Mouse (Mus musculus): ENCODE data around the gene Trpm8. TPM values are rescaled to one million over a fixed set of nuclear protein-coding genes. Genes with fewer than 3 reads are reported as not detected.

Gene Trpm8
- total RNA-seq (2014; rRNA removed; ENCODE audit: low replicate concordance) (not detected in 2 replicates), polyA plus RNA-seq (2015; fragmentation: Nextera tagmentation; extraction: Ambion mirVana) (not detected in 2 replicates)

GRCm38 (mm10) chr1:88277098-88277817, at the start of gene Trpm8, which contains the start of gene Hjurp:
Gene Trpm8 (plus strand): TSS chr1:88277661.
Gene Hjurp (minus strand): TSS chr1:88277633.
- no peaks in the 10 kb centered on the region for H3K27me3 ChIP-seq (ENCODE audit: control insufficient read depth, insufficient read depth, low read length)
- peak within 1 kb of the TSS; percentile 57 for H3K4me3 ChIP-seq (ENCODE audit: low read depth, low read length)
- under 1% methylated on average over 50 of the region's 50 CpGs for WGBS
- H3K9me3 ChIP-seq (replicated peaks; ENCODE audit: control insufficient read depth, low read length), result no peaks in the 10 kb centered on the region
- peak within 1 kb of the TSS; percentile 69 for H3K9ac ChIP-seq (replicated peaks; ENCODE audit: low read depth, low read length)
- ATAC-seq (ENCODE audit: insufficient read depth, low read depth) (peak; percentile 97), DNase-seq (ENCODE audit: low spot score) (peak; percentile 100)
- peak within 1 kb of the TSS; percentile 62 for H3K4me2 ChIP-seq (ENCODE audit: low read depth, low read length)
- peaks cover 38% of the 10 kb centered on the region for H3K36me3 ChIP-seq (replicated peaks; ENCODE audit: control insufficient read depth, insufficient read depth, low read length)
- H3K4me1 ChIP-seq (ENCODE audit: control insufficient read depth, insufficient read depth), result peaks cover 26% of the 10 kb centered on the region
- H3K27ac ChIP-seq (ENCODE audit: low read depth), result peak within 1 kb of the TSS; percentile 78
- peak; percentile 100 for TF ChIP-seq CTCF (IDR thresholded peaks at IDR 0.05; ENCODE audit: low read depth)
- no peak for TF ChIP-seq EP300 (IDR thresholded peaks at IDR 0.05; ENCODE audit: low read depth)

- no peak overlapping the region for H3K4me3 ChIP-seq (ENCODE audit: low read depth, low read length)
- ATAC-seq (ENCODE audit: insufficient read depth, low read depth) (no peak), DNase-seq (ENCODE audit: low spot score) (no peak)
These were observed 49.3 kb upstream of the Trpm8 start for GRCm38 (mm10) chr1:88228121-88228520.

GRCm38 (mm10) chr1:88229566-88229965, 47.9 kb upstream of the Trpm8 start:
- ATAC-seq (ENCODE audit: insufficient read depth, low read depth) (no peak), DNase-seq (ENCODE audit: low spot score) (no peak)
- peaks cover 91% of the 10 kb centered on the region for H3K9me3 ChIP-seq (replicated peaks; ENCODE audit: control insufficient read depth, low read length)
- H3K4me1 ChIP-seq (ENCODE audit: control insufficient read depth, insufficient read depth), result no peaks in the 10 kb centered on the region
- H3K36me3 ChIP-seq (replicated peaks; ENCODE audit: control insufficient read depth, insufficient read depth, low read length), result no peaks in the 10 kb centered on the region
- no peak overlapping the region for H3K9ac ChIP-seq (replicated peaks; ENCODE audit: low read depth, low read length)
- H3K27ac ChIP-seq (ENCODE audit: low read depth), result no peak overlapping the region
- TF ChIP-seq EP300 (IDR thresholded peaks at IDR 0.05; ENCODE audit: low read depth) (no peak), CTCF (IDR thresholded peaks at IDR 0.05; ENCODE audit: low read depth) (no peak)
- WGBS, result 61% methylated on average over 3 of the region's 3 CpGs
- no peak overlapping the region for H3K4me2 ChIP-seq (ENCODE audit: low read depth, low read length)
- H3K4me3 ChIP-seq (ENCODE audit: low read depth, low read length), result no peak overlapping the region
- H3K27me3 ChIP-seq (ENCODE audit: control insufficient read depth, insufficient read depth, low read length), result no peaks in the 10 kb centered on the region

More at GRCm38 (mm10) chr1:88228121-88228520, 49.3 kb upstream of the Trpm8 start:
- Histone ChIP-seq H3K9ac (replicated peaks; ENCODE audit: low read depth, low read length) (no peak overlapping the region), H3K27me3 (ENCODE audit: control insufficient read depth, insufficient read depth, low read length) (no peaks in the 10 kb centered on the region), H3K36me3 (replicated peaks; ENCODE audit: control insufficient read depth, insufficient read depth, low read length) (no peaks in the 10 kb centered on the region), H3K4me1 (ENCODE audit: control insufficient read depth, insufficient read depth) (no peaks in the 10 kb centered on the region), H3K27ac (ENCODE audit: low read depth) (no peak overlapping the region), H3K9me3 (replicated peaks; ENCODE audit: control insufficient read depth, low read length) (peaks cover 77% of the 10 kb centered on the region), H3K4me2 (ENCODE audit: low read depth, low read length) (no peak overlapping the region)
- TF ChIP-seq EP300 (IDR thresholded peaks at IDR 0.05; ENCODE audit: low read depth), result no peak
- no peak for TF ChIP-seq CTCF (IDR thresholded peaks at IDR 0.05; ENCODE audit: low read depth)
- 59% methylated on average over 7 of the region's 7 CpGs for WGBS

GRCm38 (mm10) chr1:88229986-88230385, 47.5 kb upstream of the Trpm8 start:
- 68% methylated on average over 5 of the region's 5 CpGs for WGBS
- 0 out of 2 replicates have a peak, but pooled peaks have one; percentile 2 for ATAC-seq (ENCODE audit: insufficient read depth, low read depth)
- Histone ChIP-seq H3K27ac (ENCODE audit: low read depth) (no peak overlapping the region), H3K4me3 (ENCODE audit: low read depth, low read length) (no peak overlapping the region), H3K27me3 (ENCODE audit: control insufficient read depth, insufficient read depth, low read length) (no peaks in the 10 kb centered on the region), H3K4me2 (ENCODE audit: low read depth, low read length) (no peak overlapping the region), H3K9ac (replicated peaks; ENCODE audit: low read depth, low read length) (no peak overlapping the region), H3K36me3 (replicated peaks; ENCODE audit: control insufficient read depth, insufficient read depth, low read length) (no peaks in the 10 kb centered on the region), H3K4me1 (ENCODE audit: control insufficient read depth, insufficient read depth) (no peaks in the 10 kb centered on the region), H3K9me3 (replicated peaks; ENCODE audit: control insufficient read depth, low read length) (peaks cover 94% of the 10 kb centered on the region)
- no peak for DNase-seq (ENCODE audit: low spot score)
- TF ChIP-seq EP300 (IDR thresholded peaks at IDR 0.05; ENCODE audit: low read depth) (no peak), CTCF (IDR thresholded peaks at IDR 0.05; ENCODE audit: low read depth) (no peak)

GRCm38 (mm10) chr1:88230421-88230820, 47.0 kb upstream of the Trpm8 start:
- no peaks in the 10 kb centered on the region for H3K27me3 ChIP-seq (ENCODE audit: control insufficient read depth, insufficient read depth, low read length)
- no peak for ATAC-seq (ENCODE audit: insufficient read depth, low read depth)
- H3K36me3 ChIP-seq (replicated peaks; ENCODE audit: control insufficient read depth, insufficient read depth, low read length), result no peaks in the 10 kb centered on the region
- TF ChIP-seq EP300 (IDR thresholded peaks at IDR 0.05; ENCODE audit: low read depth) (no peak), CTCF (IDR thresholded peaks at IDR 0.05; ENCODE audit: low read depth) (no peak)
- H3K9ac ChIP-seq (replicated peaks; ENCODE audit: low read depth, low read length), result no peak overlapping the region
- H3K27ac ChIP-seq (ENCODE audit: low read depth), result no peak overlapping the region
- no peak overlapping the region for H3K4me3 ChIP-seq (ENCODE audit: low read depth, low read length)
- peaks cover 97% of the 10 kb centered on the region for H3K9me3 ChIP-seq (replicated peaks; ENCODE audit: control insufficient read depth, low read length)
- no peak for DNase-seq (ENCODE audit: low spot score)
- H3K4me1 ChIP-seq (ENCODE audit: control insufficient read depth, insufficient read depth), result no peaks in the 10 kb centered on the region
- 63% methylated on average over 7 of the region's 7 CpGs for WGBS
- H3K4me2 ChIP-seq (ENCODE audit: low read depth, low read length), result no peak overlapping the region

Data from heart, postnatal 0 days (tissue).